Mouse (Mus musculus): ENCODE measurements at regions not wholly inside any gene's neighbourhood (a gene's known extent, or its start where the extent isn't known, plus 50 kb on each side); places are given as distances from the start of the nearest gene placed in this dataset.

DNA sequence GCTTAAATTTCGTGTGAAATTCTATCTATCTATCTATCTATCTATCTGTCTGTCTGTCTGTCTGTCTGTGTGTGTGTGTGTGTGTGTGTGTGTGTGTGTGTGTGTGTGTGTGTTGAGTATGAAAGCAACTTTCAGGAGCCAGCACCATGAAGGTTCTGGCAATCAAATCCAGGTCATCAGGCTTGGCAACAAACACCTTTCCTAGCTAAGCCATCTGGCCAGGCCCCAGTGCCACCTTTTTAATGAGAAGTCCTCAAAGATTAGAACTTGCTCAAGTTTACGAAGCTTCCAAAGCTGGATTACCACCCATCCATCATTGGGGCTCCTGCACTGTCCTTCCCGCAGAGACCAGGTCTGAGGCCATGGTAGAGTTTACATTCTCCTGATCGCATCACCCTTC is 325.0 kb downstream of the Gm49356 start:
- no peak for DNase-seq

DNA sequence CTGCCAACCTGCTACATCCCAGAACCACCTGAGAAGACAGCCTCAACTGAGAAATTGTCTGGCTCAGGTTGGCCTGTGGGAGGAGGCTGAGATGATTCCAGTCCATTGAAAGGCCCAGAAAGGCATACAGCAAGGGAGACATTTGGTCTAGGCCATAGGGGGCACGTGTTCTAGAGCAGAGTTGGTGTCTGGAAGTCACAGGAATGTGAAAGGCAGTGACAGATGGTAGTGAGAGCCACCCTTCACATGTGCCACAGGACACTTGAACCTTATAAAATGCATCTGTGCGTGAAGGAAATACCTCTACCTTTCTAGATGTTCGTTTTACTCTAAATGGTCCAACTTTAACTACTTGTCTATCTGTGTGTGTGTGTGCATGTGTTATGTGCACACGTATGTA is 326.1 kb downstream of the Gm49356 start:
- DNase-seq = no peak

DNA sequence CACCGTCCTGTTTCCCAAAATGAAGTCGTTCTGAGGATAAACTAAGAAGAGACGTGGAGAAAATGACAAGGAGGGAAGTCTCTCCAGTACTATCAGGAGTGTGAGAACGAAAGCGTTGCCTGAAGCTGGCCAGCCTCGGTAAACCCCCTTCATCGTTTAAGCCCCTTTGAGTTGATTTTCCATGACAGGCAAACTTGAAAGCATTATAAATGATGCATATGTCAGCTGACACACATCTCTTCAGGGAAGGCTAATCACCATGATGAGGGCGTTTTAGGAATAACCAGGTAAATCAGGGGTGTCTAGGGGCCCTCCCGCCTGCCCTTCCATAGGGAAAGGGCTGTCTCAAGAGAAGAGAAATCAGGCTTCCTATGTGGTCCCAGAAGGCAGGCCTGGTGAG is 328.4 kb downstream of the Gm49356 start:
- no peak for DNase-seq

DNA sequence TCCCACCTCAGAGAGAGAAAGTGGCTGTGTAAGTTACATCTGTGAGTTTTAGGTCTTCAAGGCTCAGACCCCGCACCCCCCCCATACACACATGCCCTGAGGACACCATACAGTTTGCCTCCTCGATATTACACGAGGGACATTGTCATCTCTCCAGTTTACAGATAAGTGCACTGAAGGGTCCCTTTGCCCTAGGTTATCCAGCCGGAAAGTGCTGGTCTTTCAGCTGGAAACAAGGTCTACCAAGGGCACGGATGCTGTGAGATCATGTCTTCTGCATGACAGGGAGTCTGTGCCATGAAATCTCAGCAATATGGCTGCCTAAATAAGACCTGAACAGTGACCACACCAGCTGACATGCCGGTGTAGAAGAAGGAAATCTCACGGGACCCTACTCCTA is 329.8 kb downstream of the Gm49356 start:
- no peak for DNase-seq

DNA sequence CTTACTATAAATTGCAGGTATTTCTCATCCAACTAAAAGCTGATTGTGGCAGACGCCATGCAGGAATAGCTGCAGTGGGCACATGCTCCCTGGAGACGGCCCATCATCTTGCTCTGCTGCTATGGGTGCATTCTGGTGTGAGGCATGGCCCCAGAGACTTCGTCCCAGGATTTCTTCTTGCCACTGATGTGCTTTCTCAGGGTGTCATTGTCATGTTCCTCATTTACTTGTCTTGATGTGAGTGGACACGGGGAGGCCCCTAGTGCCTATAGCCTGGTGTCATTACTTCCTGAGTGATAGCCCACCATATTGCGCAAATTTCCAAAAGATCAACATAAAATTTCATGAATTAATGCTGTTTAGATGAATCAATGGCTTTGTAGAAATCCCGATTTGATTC is 336.5 kb downstream of the Gm49356 start:
- DNase-seq = no peak

DNA sequence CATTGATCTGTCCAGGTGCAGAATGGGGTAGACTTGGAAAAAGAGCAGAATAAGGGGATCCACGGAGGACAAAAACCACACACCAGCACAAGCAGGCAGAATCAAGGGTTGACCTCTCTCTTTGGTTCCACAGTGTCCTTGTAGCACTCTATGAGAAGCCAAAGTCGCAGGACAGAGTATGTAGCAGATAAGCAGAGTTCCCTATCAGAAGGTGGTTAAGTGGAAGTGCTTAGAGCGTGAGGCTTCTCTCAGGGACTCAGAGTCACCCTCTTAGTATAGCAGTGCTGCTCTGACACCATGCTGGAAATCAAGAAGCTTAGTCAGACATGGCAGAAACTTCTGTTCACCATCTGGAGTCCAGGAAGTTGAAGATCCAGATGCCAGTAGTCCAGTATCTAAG is 338.2 kb downstream of the Gm49356 start:
- DNase-seq = no peak

DNA sequence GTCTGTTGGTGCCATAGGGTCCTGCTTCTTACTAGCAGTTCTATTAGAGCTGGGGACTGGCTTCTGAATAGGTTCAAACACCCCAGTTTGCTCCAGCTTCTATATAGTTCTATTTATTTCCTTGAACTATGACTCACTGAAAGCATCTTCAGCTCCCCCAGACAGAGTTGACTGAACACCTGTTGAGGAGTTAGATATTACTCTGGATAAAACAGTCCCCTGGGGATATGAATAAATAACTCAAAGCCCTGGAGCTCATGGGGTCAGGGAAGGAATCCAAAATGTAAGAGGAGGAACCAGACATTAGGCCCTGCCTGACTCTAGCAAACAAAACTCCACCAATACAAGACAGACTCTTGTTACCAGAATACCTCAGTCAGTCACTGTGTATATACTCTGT is 341.4 kb downstream of the Gm49356 start:
- no peak for DNase-seq

DNA sequence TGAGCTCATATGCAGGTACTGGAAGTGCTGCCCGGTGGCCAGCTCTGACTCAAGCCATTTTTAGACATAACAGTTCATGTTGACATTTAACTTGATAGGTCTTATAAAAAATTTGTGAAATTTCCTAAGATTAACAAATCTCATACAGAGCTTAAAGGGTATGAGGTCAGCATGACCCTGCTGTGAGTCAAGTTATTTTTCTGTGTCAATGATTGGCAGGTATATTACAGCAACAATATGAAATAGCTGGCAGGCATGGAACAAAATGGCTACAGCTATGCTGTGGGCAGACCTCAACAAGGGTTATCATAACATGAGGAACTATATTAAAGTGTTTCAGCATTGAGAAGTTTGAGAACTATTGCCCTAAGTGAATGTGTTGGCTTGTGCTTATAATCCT is 342.6 kb downstream of the Gm49356 start:
- DNase-seq = no peak

DNA sequence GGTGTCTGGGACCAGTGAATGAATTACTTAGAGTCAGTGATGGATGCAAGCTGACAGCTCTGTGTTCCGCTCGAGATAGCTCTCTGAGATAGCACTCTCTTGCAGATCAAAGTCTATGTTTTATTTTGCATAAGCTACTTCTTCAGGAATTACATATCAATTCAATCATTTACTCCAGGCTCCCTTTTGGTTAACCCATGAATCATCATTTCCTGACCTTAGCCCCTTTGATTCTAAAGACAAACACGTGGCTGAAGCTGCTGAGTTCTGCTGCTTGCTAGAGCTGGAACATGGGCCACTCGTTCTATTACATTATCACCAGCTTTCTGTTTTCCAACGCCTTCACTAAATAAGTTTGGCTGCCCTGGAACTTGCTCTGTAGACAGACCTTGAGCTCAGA is 343.2 kb downstream of the Gm49356 start:
- no peak for DNase-seq

DNA sequence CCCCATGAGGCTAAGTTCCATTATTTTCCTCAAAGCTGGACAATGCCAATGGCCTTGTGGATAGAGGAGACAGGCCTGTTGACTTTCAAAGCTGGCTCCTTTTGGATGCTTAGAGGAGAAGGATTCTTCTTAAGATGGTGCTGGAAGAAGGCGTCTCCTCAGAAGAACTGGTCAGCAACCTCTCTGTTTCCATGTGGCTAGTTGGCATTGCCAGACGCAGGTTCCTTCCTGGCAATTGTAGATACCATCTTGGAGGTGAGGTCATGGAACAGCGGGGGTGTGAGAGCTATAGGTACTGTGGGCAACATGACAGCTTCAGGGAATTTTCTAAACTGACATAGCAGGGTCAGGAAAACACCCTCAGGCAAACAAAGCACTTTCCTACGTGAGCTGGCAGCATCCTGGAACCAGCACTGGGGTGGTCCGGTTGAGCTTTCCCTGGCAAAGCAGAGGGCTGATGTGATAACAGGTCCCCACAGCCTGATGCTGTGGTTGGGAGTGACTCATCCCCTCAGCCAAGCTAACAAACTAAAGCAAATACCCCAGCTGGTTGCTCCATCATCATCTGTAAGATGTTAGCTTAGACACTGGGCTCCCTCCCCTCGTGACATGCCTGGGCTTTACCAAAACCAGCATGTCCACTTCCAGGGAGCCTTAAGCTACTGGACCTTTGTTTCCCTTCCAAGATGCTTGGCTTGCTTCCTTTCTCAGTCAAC is 348.5 kb downstream of the Gm49356 start:
- DNase-seq = no peak

DNA sequence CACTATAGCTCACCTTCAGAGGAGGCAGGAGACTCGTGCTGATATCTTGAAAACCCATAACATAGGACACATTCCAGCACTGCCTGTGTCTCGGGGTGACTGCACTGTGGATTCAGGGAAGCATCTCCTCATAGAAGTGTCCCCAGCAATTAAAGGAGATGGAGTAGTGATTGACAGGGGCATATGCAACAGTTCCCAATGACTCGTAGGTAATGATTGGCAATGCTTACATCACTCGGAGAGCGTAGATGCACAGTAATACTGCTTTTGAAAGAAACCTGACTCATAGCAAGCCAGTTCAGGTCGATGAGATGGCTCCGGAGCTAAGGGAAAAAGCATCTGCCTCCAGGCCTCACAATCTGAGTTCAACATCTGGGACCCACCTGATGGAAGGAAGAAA is 352.7 kb downstream of the Gm49356 start:
- DNase-seq = no peak

DNA sequence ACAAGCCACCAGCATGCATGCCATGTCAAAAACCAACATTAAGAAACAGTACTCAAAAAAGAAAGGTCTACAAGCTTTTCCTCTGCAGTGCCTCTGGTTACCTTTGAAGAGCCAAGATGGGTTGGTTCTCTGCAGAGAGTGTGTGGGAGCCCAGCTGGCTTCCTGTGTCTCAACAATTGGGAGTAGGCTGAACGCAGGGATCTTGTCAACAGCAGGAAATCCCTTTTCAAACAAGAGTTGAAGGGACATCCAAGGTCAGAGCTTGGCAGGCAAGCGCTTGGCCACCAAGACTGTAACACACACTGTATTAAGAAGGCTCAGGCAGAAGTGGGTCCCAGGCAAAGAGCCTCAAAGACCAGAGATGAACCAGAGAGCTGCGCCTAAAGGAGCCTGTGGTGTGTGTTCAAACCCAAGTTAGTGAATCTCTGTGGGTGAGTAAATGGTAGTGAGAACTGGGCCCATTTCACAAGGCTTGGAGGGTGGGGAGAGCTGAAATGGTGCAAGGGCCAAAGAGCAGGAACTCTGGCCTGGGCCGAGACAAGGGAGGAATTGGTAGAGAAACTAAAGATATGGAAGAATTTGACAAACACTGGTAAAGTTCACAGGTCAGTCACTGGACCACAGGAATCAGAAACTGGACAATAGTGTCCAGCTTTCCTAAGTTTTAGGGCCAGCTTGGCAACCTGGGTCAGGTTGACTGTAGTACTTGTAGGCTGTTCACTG is 357.0 kb downstream of the Gm49356 start:
- DNase-seq = peak; percentile 24 to 50

DNA sequence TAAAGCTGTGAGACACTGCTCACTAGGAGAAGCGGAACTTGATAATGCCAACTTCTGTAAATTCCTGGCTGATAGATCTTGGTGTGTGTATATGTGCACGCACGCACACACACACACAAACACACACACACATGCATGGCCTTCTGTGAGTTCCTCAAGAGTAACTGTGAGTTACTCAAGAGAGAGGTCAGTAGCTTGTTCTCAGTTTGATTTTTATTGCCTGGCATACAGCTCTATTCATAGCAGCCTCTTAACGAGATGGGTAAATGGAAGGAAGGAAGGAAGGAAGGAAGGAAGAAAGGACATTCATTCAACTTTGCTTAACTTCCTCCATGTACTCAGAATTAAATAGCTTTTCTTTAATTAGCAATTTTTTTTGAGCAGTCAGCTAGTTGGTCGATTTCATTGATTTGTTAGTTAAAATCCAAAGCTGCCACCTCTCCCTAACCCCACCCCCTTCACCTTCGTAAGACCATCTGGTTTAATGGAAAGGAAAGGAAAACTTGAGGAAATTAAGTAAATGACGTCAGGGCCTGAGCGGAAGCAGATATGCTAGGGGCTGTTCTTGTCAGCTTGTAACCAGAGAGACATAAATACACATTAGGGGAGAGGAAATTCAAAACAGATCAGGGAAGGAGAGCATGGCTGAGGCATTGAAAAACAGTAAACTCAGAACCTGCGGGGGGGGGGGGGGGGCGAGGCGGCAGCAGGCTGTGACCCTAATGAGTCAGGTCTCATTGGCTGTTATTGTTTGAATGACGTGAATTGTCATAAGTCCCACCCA is 359.6 kb downstream of the Gm49356 start:
- DNase-seq = no peak

DNA sequence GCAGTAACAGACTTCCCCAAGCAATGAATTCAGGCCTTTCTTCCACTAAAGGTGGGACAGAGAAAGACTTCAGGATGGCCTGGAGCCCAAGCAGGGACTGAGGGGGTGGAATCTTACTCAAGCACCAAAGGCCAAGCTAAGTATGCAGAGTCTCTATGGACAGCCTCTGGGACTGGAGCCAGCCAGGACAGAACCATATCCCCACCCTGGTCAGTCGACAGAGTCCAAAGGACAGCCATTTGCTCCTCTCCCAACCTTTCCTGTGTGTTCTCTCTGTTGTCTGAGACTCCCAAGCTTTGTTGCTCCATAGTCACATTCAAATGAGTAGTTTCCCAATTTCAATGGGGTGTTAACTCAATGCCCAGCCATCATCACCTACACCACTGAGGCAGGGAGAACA is 372.3 kb downstream of the Gm49356 start:
- DNase-seq = no peak

DNA sequence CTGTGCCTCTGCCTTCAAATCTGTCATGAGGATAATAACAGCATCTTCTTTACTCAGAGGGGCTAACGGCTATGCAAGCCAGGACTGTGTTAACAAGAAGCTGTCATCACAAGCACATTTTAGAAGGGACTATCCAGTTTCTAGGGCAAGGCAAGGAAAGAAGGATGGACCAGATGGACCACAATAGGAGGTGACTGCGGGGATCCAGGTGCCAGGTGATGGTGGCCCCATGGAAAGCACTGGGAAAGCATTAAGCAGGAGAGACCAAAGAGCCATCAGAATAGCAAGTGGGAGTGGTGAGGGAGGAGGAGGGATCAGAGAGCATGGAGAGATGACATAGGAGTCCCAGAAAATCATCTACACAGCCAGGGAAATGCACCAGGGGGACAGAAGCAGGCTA is 373.3 kb downstream of the Gm49356 start:
- DNase-seq = no peak

DNA sequence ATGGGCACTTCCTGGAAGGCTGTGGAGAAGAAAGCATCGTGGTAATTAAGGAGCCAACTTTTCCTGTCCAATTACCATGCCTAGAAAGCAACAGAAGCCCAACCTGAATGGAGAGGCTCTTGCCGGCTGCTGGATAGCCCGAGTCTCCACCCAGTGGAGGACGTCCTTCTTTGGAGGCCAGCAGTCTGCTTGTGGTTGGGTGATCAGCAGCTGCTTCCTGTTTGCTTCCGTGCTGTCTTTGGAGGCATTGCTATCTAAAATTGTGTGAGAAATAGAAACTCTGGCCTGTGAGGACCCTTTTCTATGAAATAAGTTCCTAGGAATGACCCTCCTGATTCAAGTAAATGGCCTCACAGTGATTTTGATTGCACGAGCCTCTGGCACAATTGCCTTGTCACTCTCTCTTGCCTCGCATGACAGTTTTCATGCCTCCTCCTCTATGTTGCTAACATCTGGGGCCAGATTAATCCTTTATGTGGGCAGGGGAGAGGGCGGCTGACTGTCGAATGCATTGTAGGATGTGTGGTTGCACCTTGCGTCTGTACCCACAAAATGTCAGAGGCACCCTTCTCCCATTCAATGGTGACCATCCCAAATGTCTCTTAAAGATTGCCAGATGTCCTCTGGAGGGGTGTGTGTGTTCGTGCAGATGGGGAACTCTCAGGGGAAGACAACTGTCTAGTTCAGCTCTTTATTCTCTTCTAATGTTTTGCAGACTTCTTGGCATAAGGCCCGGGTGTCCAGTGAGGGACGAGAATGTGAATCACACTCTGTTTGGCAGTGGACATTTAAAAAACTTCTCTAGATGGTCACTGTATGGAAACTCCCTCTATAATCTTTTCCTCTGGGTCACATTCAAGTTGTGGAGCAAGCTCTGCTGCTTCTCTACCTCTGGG is 374.6 kb downstream of the Gm49356 start:
- DNase-seq = peak; percentile 36 to 70

Data from thymus, adult 18-20 months (tissue).